Mouse (Mus musculus): ENCODE results near the gene Gm49342. TPM values are rescaled to one million over a fixed set of nuclear protein-coding genes. Genes with fewer than 3 reads are reported as not detected.
"Not testable (repeated sequence)": the region's sequence is repeated elsewhere in the genome, so short reads cannot be mapped to it uniquely, and the experiment has no call there.

Gm49342 gene
- polyA plus RNA-seq, 1 experiment from 2014 or later = not detected

GRCm38 (mm10) chr14:50911356-50911755 lies 33.0 kb upstream of the Gm49342 start:
- Histone ChIP-seq H3K4me3 (replicated peaks) (no peak overlapping the region), H3K27me3 (no peaks in the 10 kb centered on the region), H3K27ac (replicated peaks) (no peak overlapping the region), H3K4me1 (replicated peaks) (no peaks in the 10 kb centered on the region), H3K36me3 (replicated peaks) (peaks cover 30% of the 10 kb centered on the region), H3K9ac (no peak overlapping the region), H3K4me2 (no peak overlapping the region), H3K9me3 (replicated peaks) (no peaks in the 10 kb centered on the region)
- no peak for ATAC-seq (ENCODE audit: insufficient read depth)
- WGBS (ENCODE audit: insufficient replicate concordance) = 60% methylated on average over 3 of the region's 3 CpGs

GRCm38 (mm10) chr14:50923437-50923836 lies 20.9 kb upstream of the Gm49342 start:
- ATAC-seq (ENCODE audit: insufficient read depth); H3K9me3 ChIP-seq (replicated peaks); H3K27ac ChIP-seq (replicated peaks); H3K27me3 ChIP-seq: not testable (repeated sequence)
- Histone ChIP-seq H3K9ac (peak overlapping the region; percentile 67; the same call in 1 of the 2 replicates), H3K4me3 (replicated peaks) (peak overlapping the region; percentile 71), H3K36me3 (replicated peaks) (peaks cover 35% of the 10 kb centered on the region), H3K4me1 (replicated peaks) (peaks cover 33% of the 10 kb centered on the region), H3K4me2 (peak overlapping the region; percentile 92)
- WGBS (ENCODE audit: insufficient replicate concordance) = 68% methylated on average over 1 of the region's 1 CpGs

GRCm38 (mm10) chr14:50924281-50925064 lies 19.8 kb upstream of the Gm49342 start, which contains the start of the genes Osgep and Apex1:
Gene Osgep, minus strand, starts transcription at chr14:50924893.
Gene Apex1, plus strand, starts transcription at chr14:50924968.
- Histone ChIP-seq H3K4me3 (replicated peaks) (peak within 1 kb of the TSS; percentile 71), H3K36me3 (replicated peaks) (peaks cover 44% of the 10 kb centered on the region), H3K9me3 (replicated peaks) (no peaks in the 10 kb centered on the region), H3K4me1 (replicated peaks) (peaks cover 41% of the 10 kb centered on the region), H3K4me2 (peak within 1 kb of the TSS; percentile 92), H3K27ac (replicated peaks) (peak within 1 kb of the TSS; percentile 89), H3K27me3 (no peaks in the 10 kb centered on the region), H3K9ac (peak within 1 kb of the TSS; percentile 67)
- ATAC-seq (ENCODE audit: insufficient read depth) = peak; percentile 85
- WGBS (ENCODE audit: insufficient replicate concordance) = under 1% methylated on average over 57 of the region's 57 CpGs

- no peaks in the 10 kb centered on the region for H3K27me3 ChIP-seq
- no peaks in the 10 kb centered on the region for H3K9me3 ChIP-seq (replicated peaks)
- ATAC-seq (ENCODE audit: insufficient read depth) = peak; percentile 58
- H3K4me3 ChIP-seq (replicated peaks) = peak overlapping the region; percentile 71
- H3K4me2 ChIP-seq = peak overlapping the region; percentile 92
- peak overlapping the region; percentile 67 for H3K9ac ChIP-seq
- H3K36me3 ChIP-seq (replicated peaks) = peaks cover 43% of the 10 kb centered on the region
- WGBS (ENCODE audit: insufficient replicate concordance) = under 1% methylated on average over 38 of the region's 38 CpGs
- peaks cover 50% of the 10 kb centered on the region for H3K4me1 ChIP-seq (replicated peaks)
- H3K27ac ChIP-seq (replicated peaks) = peak overlapping the region; percentile 89
These were observed 19.0 kb upstream of the Gm49342 start for GRCm38 (mm10) chr14:50925111-50925920.

GRCm38 (mm10) chr14:50927366-50927765 lies 17.0 kb upstream of the Gm49342 start:
- no peaks in the 10 kb centered on the region for H3K9me3 ChIP-seq (replicated peaks)
- H3K27me3 ChIP-seq = no peaks in the 10 kb centered on the region
- peaks cover 38% of the 10 kb centered on the region for H3K36me3 ChIP-seq (replicated peaks)
- WGBS (ENCODE audit: insufficient replicate concordance) = 78% methylated on average over 3 of the region's 3 CpGs
- no peak for ATAC-seq (ENCODE audit: insufficient read depth)
- H3K27ac ChIP-seq (replicated peaks) = no peak overlapping the region
- H3K4me2 ChIP-seq = no peak overlapping the region
- H3K4me3 ChIP-seq (replicated peaks) = no peak overlapping the region
- peaks cover 60% of the 10 kb centered on the region for H3K4me1 ChIP-seq (replicated peaks)
- no peak overlapping the region for H3K9ac ChIP-seq

GRCm38 (mm10) chr14:50929951-50930350 lies 14.4 kb upstream of the Gm49342 start:
- Histone ChIP-seq H3K27me3 (no peaks in the 10 kb centered on the region), H3K36me3 (replicated peaks) (peaks cover 38% of the 10 kb centered on the region), H3K27ac (replicated peaks) (peak overlapping the region; percentile 97), H3K4me1 (replicated peaks) (peaks cover 53% of the 10 kb centered on the region), H3K9me3 (replicated peaks) (no peaks in the 10 kb centered on the region), H3K4me2 (peak overlapping the region; percentile 85), H3K9ac (peak overlapping the region; percentile 93), H3K4me3 (replicated peaks) (peak overlapping the region; percentile 89)
- WGBS (ENCODE audit: insufficient replicate concordance) = 7% methylated on average over 10 of the region's 10 CpGs
- ATAC-seq (ENCODE audit: insufficient read depth) = no peak

GRCm38 (mm10) chr14:50930377-50930753 lies 14.0 kb upstream of the Gm49342 start:
- Histone ChIP-seq H3K36me3 (replicated peaks) (peaks cover 38% of the 10 kb centered on the region), H3K4me3 (replicated peaks) (peak overlapping the region; percentile 89), H3K4me1 (replicated peaks) (peaks cover 49% of the 10 kb centered on the region), H3K27me3 (no peaks in the 10 kb centered on the region), H3K4me2 (peak overlapping the region; percentile 85), H3K9me3 (replicated peaks) (no peaks in the 10 kb centered on the region), H3K27ac (replicated peaks) (peak overlapping the region; percentile 97), H3K9ac (peak overlapping the region; percentile 93)
- ATAC-seq (ENCODE audit: insufficient read depth) = peak; percentile 66
- WGBS (ENCODE audit: insufficient replicate concordance) = under 1% methylated on average over 38 of the region's 38 CpGs

GRCm38 (mm10) chr14:50930754-50931492 lies 13.4 kb upstream of the Gm49342 start, which contains the start of the genes Pip4p1 and Pnp:
Gene Pip4p1, minus strand, starts transcription at chr14:50930856.
Gene Pnp, plus strand, starts transcription at chr14:50931082.
- Histone ChIP-seq H3K36me3 (replicated peaks) (peaks cover 38% of the 10 kb centered on the region), H3K27me3 (no peaks in the 10 kb centered on the region), H3K9me3 (replicated peaks) (no peaks in the 10 kb centered on the region), H3K4me1 (replicated peaks) (peaks cover 44% of the 10 kb centered on the region), H3K9ac (peak within 1 kb of the TSS; percentile 93), H3K27ac (replicated peaks) (peak within 1 kb of the TSS; percentile 97), H3K4me2 (peak within 1 kb of the TSS; percentile 85), H3K4me3 (replicated peaks) (peak within 1 kb of the TSS; percentile 89)
- WGBS (ENCODE audit: insufficient replicate concordance) = under 1% methylated on average over 68 of the region's 68 CpGs
- peak; percentile 97 for ATAC-seq (ENCODE audit: insufficient read depth)

- H3K4me3 ChIP-seq (replicated peaks) = peak overlapping the region; percentile 89
- no peak for ATAC-seq (ENCODE audit: insufficient read depth)
- no peaks in the 10 kb centered on the region for H3K27me3 ChIP-seq
- 11% methylated on average over 12 of the region's 12 CpGs for WGBS (ENCODE audit: insufficient replicate concordance)
- peak overlapping the region; percentile 95 for H3K27ac ChIP-seq (replicated peaks)
- peaks cover 32% of the 10 kb centered on the region for H3K36me3 ChIP-seq (replicated peaks)
- peak overlapping the region; percentile 85 for H3K4me2 ChIP-seq
- H3K9me3 ChIP-seq (replicated peaks) = no peaks in the 10 kb centered on the region
- peaks cover 37% of the 10 kb centered on the region for H3K4me1 ChIP-seq (replicated peaks)
- H3K9ac ChIP-seq = peak overlapping the region; percentile 72
These were observed 12.8 kb upstream of the Gm49342 start for GRCm38 (mm10) chr14:50931493-50932020.

GRCm38 (mm10) chr14:50936649-50937048 lies 7.7 kb upstream of the Gm49342 start:
- ATAC-seq (ENCODE audit: insufficient read depth) = no peak
- no peaks in the 10 kb centered on the region for H3K9me3 ChIP-seq (replicated peaks)
- H3K36me3 ChIP-seq (replicated peaks) = no peaks in the 10 kb centered on the region
- H3K4me2 ChIP-seq = no peak overlapping the region
- H3K27ac ChIP-seq (replicated peaks) = no peak overlapping the region
- WGBS (ENCODE audit: insufficient replicate concordance) = 45% methylated on average over 1 of the region's 1 CpGs
- H3K4me3 ChIP-seq (replicated peaks) = no peak overlapping the region
- H3K9ac ChIP-seq = no peak overlapping the region
- 0 out of 2 replicates have a peak, but pooled peaks cover 3% of the 10 kb centered on the region for H3K27me3 ChIP-seq
- H3K4me1 ChIP-seq (replicated peaks) = peaks cover 9% of the 10 kb centered on the region

All from liver, embryonic 15.5 days (tissue).